Mouse (Mus musculus): ENCODE results near the gene Qrich2. TPM values are rescaled to one million over a fixed set of nuclear protein-coding genes. Genes with fewer than 3 reads are reported as not detected.

The Qrich2 gene
- not detected in 2 replicates for polyA plus RNA-seq (2016; fragmentation: Nextera tagmentation; extraction: Ambion mirVana)

DNA sequence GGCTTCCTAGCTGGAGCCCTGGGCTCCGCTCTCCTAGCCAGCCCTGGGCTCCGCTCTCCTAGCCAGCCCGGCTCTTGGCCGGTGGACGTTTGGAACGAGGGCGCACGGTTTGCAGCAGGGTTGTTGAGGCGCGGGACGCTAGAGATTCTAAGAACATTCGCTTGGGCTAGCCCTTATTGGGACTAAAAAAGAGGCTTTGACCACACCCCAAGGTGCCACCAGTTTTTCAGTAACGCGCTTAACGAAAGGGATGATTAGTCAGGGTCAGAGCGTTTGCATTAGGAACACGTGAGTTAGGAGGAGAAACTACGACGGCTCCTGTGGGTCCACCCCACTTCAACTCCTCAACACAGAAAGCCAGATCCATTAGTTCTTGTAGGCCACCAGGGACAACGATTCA lies at the start of gene Qrich2:
Gene Qrich2, minus strand, starts transcription at position 101 of the 400 bp plus-strand sequence.
- 47% methylated on average over 20 of the region's 20 CpGs for WGBS (ENCODE audit: insufficient replicate concordance)
- Histone ChIP-seq H3K4me1 (peaks cover 11% of the 10 kb centered on the region), H3K27me3 (replicated peaks) (peaks cover 11% of the 10 kb centered on the region), H3K36me3 (peaks cover 17% of the 10 kb centered on the region), H3K4me2 (no peak within 1 kb of the TSS), H3K9ac (no peak within 1 kb of the TSS), H3K4me3 (no peak within 1 kb of the TSS), H3K27ac (no peak within 1 kb of the TSS), H3K9me3 (replicated peaks) (no peaks in the 10 kb centered on the region)
- ATAC-seq: no peak

DNA sequence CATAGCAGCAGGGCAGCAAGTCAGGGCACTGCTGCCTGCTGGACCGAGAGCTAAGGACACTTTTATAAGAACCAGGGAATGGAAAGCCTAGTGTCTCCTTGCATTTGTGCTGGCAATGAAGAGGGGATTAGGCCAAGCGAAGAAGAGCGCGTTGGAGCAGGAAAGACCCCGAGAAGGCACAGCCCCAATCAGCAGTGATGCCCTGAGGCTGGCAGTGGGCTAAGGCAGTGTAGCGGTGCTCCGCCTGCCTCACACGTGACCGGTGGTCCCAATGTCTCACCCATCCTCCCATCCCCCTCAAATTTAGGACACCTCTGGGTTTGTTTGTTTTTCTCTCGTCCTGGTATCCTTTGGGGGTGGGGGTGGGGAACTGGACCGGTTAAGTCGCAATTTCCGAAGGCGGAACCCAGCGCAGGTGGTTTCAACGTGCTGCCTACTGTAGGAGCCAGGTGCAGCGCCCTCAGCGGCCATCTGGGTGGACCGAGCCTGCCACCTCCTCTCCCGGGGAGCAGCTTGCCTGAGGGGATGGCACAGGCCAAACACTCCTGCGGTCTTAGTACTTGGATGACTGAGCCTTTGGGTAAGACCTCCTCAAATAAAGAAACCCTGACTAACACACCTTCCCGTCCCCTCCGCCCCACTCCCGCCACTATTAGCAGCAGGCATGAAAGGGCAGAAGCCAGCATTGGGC lies 49.4 kb upstream of the Qrich2 start:
- Histone ChIP-seq H3K9ac (no peak overlapping the region), H3K4me2 (peak overlapping the region; percentile 21; the same call in 1 of the 2 replicates), H3K4me1 (peaks cover 28% of the 10 kb centered on the region), H3K27ac (no peak overlapping the region), H3K36me3 (no peaks in the 10 kb centered on the region), H3K27me3 (replicated peaks) (peaks cover 47% of the 10 kb centered on the region), H3K9me3 (replicated peaks) (no peaks in the 10 kb centered on the region), H3K4me3 (no peak overlapping the region)
- no peak for ATAC-seq
- WGBS (ENCODE audit: insufficient replicate concordance): 33% methylated on average over 24 of the region's 24 CpGs

DNA sequence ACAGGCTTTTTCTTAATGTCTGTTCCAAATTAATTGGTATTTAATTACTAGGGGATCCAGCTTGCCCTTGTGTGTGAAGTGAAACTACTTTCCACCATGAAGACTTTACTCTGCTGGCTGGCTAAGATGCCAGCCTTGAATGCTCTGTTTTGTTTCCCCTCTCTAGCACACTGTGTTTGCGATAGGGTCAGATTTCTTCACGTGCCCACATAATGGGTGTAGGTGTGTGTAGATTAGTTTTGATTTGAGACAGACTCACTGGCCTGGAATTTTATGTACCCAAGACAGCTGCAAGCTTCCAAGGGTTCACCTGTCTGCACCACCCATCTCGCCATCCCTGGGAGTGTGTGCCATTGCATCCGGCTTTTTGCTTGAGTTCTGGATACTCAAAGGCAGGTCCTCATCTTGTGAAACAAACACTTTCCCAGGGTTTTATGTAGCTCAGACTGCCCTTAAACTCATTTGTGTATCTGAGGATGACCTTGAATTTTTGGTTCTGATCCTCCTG lies 47.5 kb upstream of the Qrich2 start:
- Histone ChIP-seq H3K9ac (no peak overlapping the region), H3K4me2 (no peak overlapping the region), H3K36me3 (no peaks in the 10 kb centered on the region), H3K27me3 (replicated peaks) (peaks cover 35% of the 10 kb centered on the region), H3K9me3 (replicated peaks) (no peaks in the 10 kb centered on the region), H3K4me3 (no peak overlapping the region), H3K27ac (no peak overlapping the region), H3K4me1 (peaks cover 26% of the 10 kb centered on the region)
- 77% methylated on average over 4 of the region's 4 CpGs for WGBS (ENCODE audit: insufficient replicate concordance)
- no peak for ATAC-seq

DNA sequence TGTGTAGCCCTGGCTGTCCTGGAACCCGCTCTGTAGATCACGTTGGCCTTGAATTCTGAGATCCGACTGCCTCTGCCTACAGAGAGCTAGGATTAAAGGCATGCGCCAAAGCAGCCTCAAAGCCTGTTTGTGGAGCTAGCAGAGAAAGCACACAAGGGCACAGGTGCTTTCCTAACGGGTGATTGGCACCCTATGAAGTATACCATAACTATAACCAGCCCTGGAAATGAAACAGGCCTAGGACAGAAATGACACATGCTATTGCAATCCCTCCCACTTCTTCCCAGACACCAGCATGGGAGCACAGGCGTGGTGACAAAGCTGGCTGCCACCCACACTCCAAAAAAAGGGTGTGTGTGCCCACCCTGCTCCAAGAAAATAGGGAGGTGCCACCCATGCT lies 46.9 kb upstream of the Qrich2 start:
- Histone ChIP-seq H3K9me3 (replicated peaks) (no peaks in the 10 kb centered on the region), H3K36me3 (no peaks in the 10 kb centered on the region), H3K4me2 (no peak overlapping the region), H3K27ac (no peak overlapping the region), H3K4me1 (peaks cover 30% of the 10 kb centered on the region), H3K4me3 (no peak overlapping the region), H3K9ac (no peak overlapping the region), H3K27me3 (replicated peaks) (peaks cover 29% of the 10 kb centered on the region)
- no peak for ATAC-seq
- 67% methylated on average over 6 of the region's 6 CpGs for WGBS (ENCODE audit: insufficient replicate concordance)

DNA sequence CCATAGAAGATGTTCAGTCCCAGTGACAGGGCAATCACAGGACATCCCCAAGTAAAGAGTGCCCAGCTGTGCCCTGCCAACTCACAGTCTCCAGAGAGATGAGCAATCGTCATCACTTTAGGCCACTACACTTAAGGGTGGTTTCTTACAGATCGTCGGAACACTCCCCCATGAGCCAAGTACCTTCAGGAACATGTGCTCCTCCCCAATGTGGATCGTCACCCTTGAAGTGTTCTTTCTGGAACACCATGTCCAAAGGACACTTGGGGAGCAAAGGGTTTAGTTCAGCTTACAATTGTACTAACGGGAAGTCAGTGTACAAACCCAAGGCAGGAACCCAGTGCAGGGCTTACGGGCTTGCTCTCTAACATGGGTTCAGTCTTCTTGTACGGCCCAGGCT lies 46.1 kb upstream of the Qrich2 start:
- no peak for ATAC-seq
- no peak overlapping the region for H3K4me3 ChIP-seq
- no peaks in the 10 kb centered on the region for H3K36me3 ChIP-seq
- peaks cover 24% of the 10 kb centered on the region for H3K27me3 ChIP-seq (replicated peaks)
- peaks cover 38% of the 10 kb centered on the region for H3K4me1 ChIP-seq
- no peaks in the 10 kb centered on the region for H3K9me3 ChIP-seq (replicated peaks)
- no peak overlapping the region for H3K27ac ChIP-seq
- no peak overlapping the region for H3K4me2 ChIP-seq
- no peak overlapping the region for H3K9ac ChIP-seq
- WGBS (ENCODE audit: insufficient replicate concordance): 84% methylated on average over 7 of the region's 7 CpGs

DNA sequence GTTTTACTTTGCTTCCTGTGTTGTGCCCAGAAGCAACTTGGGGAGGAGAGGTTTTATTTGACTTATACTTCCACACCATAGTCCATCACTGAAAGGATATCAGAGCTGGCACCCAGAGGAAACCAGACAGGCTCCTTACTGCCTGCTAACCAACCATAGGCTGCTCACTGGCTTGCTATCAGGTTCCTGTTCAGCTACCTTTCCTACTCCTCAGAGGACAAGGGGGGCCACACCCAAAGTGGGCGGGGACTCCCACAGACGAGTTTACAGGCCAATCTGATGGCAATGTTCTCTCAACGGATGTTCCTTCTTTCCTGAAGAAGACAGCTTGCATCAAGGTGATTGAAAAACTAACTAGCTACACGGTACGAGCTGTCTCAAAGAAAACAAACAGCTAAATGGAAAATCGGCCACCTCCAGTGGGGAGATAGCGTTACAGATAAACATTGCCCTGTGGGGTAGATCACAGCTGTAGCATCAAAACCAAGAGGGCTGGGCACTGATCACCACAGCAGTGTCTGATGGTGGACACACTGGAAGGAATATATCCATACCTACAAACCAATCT lies 45.3 kb upstream of the Qrich2 start:
- peak; percentile 67 for ATAC-seq
- 49% methylated on average over 7 of the region's 7 CpGs for WGBS (ENCODE audit: insufficient replicate concordance)

DNA sequence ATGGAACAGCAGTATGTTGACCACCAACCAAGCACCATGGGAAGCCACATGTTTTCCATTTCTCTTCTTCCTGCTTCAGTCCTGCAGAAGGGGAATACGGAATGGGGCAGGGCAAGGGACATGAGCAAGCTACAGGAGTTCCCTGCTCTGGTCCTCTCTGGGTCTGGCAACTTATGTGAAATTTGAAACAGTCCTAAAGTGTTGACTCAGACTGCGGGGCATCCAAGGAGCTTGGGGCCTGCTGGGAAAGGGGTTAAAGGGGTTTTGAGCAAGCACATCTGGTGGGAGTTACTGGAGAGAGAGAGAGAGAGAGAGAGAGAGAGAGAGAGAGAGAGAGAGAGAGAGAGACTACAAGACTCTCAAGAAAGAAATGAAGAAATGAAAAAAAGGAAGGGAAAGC lies 42.6 kb upstream of the Qrich2 start:
- H3K27me3 ChIP-seq (replicated peaks): peaks cover 3% of the 10 kb centered on the region; the same call in 1 of the 2 replicates
- peak overlapping the region; percentile 53 for H3K27ac ChIP-seq
- no peaks in the 10 kb centered on the region for H3K9me3 ChIP-seq (replicated peaks)
- 67% methylated on average over 2 of the region's 2 CpGs for WGBS (ENCODE audit: insufficient replicate concordance)
- no peak overlapping the region for H3K4me2 ChIP-seq
- ATAC-seq: no peak
- no peak overlapping the region for H3K4me3 ChIP-seq
- H3K36me3 ChIP-seq: no peaks in the 10 kb centered on the region
- peaks cover 59% of the 10 kb centered on the region for H3K4me1 ChIP-seq
- no peak overlapping the region for H3K9ac ChIP-seq

More for the DNA sequence above, 45.3 kb upstream of the Qrich2 start:
- peaks cover 46% of the 10 kb centered on the region for H3K4me1 ChIP-seq
- H3K36me3 ChIP-seq: no peaks in the 10 kb centered on the region
- peak overlapping the region; percentile 12; the same call in 1 of the 2 replicates for H3K4me2 ChIP-seq
- no peak overlapping the region for H3K9ac ChIP-seq
- no peaks in the 10 kb centered on the region for H3K9me3 ChIP-seq (replicated peaks)
- peak overlapping the region; percentile 68 for H3K27ac ChIP-seq
- peaks cover 24% of the 10 kb centered on the region for H3K27me3 ChIP-seq (replicated peaks)
- no peak overlapping the region for H3K4me3 ChIP-seq

DNA sequence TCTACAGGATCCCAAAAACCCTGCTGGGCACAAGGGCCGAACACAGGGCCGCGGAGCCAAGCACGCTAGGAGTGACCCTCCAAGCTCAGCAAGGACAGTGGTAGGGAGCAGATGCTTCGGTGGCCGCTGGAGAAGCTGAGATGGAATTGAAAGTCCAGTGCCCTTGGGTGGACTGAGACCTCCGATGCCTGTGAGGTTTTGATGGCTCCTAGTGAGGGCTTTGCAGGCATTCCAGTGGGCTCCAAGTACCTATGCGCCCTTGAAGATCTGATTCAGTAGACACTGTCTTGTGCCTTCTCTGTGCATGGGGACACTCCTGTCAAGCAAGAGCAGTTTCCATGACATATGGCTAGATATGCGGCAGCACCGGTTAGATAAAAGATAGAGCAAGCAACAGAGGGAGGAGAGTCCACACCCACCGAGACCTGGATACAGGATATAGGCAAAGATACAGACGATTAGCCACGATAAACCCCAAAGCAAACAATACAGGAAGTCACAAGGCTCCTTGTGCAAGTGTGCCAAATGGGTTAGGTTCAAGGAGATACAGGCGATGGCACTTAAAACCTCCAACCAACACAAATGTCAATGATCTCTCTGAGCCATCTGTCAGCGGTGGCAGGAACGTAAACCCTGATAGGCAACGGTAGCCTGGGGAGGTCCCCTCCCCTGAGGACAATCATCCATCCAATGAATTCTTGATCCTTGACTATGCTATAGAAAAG lies 40.3 kb upstream of the Qrich2 start:
- Histone ChIP-seq H3K9ac (peak overlapping the region; percentile 67), H3K27ac (peak overlapping the region; percentile 93), H3K4me1 (peaks cover 51% of the 10 kb centered on the region), H3K27me3 (replicated peaks) (no peaks in the 10 kb centered on the region), H3K9me3 (replicated peaks) (no peaks in the 10 kb centered on the region), H3K36me3 (no peaks in the 10 kb centered on the region), H3K4me2 (peak overlapping the region; percentile 52), H3K4me3 (no peak overlapping the region)
- WGBS (ENCODE audit: insufficient replicate concordance): 42% methylated on average over 17 of the region's 17 CpGs
- peak; percentile 89 for ATAC-seq

DNA sequence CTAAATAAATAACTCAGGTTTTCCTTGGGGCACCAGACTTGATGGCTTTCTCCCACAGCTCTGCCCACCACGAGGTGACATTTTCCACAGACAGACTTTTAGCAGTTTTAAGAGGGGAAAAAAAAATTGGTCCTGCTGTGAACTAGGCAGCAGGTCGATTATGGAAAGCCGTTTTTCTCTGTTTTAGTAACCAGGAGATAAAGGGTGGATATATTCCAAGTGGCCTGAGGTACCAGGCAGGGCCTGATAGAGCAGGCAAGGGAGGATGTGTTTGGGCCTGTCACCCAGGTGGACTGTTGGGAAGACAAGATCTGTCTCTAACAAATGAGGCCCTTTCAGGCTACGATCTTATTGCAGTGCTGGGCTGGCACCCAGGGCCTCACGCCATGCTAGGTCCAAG lies 39.5 kb upstream of the Qrich2 start:
- Histone ChIP-seq H3K4me3 (no peak overlapping the region), H3K27ac (peak overlapping the region; percentile 93), H3K4me2 (peak overlapping the region; percentile 52), H3K27me3 (replicated peaks) (no peaks in the 10 kb centered on the region), H3K9me3 (replicated peaks) (no peaks in the 10 kb centered on the region), H3K4me1 (peaks cover 54% of the 10 kb centered on the region), H3K9ac (peak overlapping the region; percentile 67), H3K36me3 (no peaks in the 10 kb centered on the region)
- peak; percentile 47; the same call in 1 of the 2 replicates for ATAC-seq
- 27% methylated on average over 5 of the region's 5 CpGs for WGBS (ENCODE audit: insufficient replicate concordance)

DNA sequence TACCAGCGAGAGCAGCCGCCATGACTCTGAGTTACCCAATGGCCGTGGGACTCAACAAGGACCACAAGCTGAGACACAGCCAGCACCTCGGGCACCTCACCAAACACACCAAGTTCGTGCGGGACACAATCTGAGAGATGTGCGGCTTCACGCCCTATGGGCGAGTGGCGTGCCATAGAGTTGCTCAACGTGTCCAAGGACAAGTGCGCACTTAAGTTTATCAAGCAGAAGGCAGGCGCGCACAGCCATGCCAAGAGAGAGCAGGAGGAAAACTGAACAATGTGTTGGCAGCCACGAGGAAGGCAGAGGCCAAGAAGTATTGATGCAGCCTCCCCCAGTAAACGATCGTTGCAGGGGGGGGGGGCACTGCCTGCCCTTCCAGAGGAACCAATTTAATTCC lies 38.5 kb upstream of the Qrich2 start:
- H3K27me3 ChIP-seq (replicated peaks): no peaks in the 10 kb centered on the region
- H3K9ac ChIP-seq: no peak overlapping the region
- H3K4me2 ChIP-seq: no peak overlapping the region
- no peaks in the 10 kb centered on the region for H3K36me3 ChIP-seq
- H3K4me1 ChIP-seq: peaks cover 58% of the 10 kb centered on the region
- ATAC-seq: no peak
- no peak overlapping the region for H3K4me3 ChIP-seq
- WGBS (ENCODE audit: insufficient replicate concordance): 88% methylated on average over 17 of the region's 17 CpGs
- H3K9me3 ChIP-seq (replicated peaks): no peaks in the 10 kb centered on the region
- H3K27ac ChIP-seq: peak overlapping the region; percentile 93; the same call in 1 of the 2 replicates

DNA sequence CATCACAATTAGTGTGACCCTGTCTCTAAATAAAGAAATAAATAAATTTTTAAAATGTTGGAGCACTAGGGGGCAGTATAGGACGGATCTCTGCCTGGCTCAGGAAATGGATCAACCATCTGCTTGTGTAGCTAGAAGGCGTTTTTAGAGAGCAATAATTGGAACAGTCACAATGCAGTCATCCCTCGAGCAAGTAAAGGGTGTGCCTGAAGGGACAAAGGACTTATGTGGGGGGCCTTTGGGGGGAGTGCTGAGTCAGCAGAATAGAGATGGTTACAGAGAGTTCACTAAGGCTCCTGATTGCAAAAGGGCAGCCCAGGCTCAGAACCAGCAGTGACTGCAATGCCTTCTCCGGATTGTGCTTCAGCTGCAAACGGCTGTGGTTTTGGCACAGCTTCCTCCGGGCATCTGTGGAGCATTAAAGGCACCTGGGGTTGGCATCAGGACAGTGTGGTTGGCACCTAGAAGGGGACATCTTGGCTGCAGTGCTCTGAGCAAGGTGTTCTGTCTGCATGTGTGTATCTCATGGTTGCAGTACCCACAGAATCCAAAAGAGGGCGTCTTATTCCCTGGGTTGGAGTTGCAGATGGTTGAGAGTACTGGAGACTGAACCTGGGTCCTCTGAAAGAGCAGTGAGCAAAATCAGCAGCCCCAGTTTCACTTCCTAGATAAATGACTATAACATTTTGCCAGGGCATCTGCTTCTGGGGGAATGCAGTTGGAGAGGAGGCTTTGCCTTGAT lies 35.1 kb upstream of the Qrich2 start:
- 16% methylated on average over 7 of the region's 7 CpGs for WGBS (ENCODE audit: insufficient replicate concordance)
- Histone ChIP-seq H3K4me2 (no peak overlapping the region), H3K4me3 (no peak overlapping the region), H3K36me3 (no peaks in the 10 kb centered on the region), H3K9ac (no peak overlapping the region), H3K27me3 (replicated peaks) (no peaks in the 10 kb centered on the region), H3K4me1 (peaks cover 44% of the 10 kb centered on the region), H3K27ac (peak overlapping the region; percentile 51), H3K9me3 (replicated peaks) (no peaks in the 10 kb centered on the region)
- ATAC-seq: peak; percentile 40; the same call in 1 of the 2 replicates

Data from liver, embryonic 12.5 days (tissue).